Mouse (Mus musculus): ENCODE measurements around the gene Rnf213. TPM values are rescaled to one million over a fixed set of nuclear protein-coding genes. Genes with fewer than 3 reads are reported as not detected.
"Not testable (repeated sequence)": the region's sequence is repeated elsewhere in the genome, so short reads cannot be mapped to it uniquely, and the experiment has no call there.

Gene Rnf213
- polyA plus RNA-seq, 1 experiment: not detected

- 81% methylated on average over 4 of the region's 4 CpGs for whole genome bisulfite sequencing
- Histone ChIP-seq H3K4me1 (ENCODE audit: control insufficient read depth, insufficient read depth, low read length) (0 out of 2 replicates have a peak, but pooled peaks cover 5% of the 10 kb centered on the region), H3K27ac (ENCODE audit: insufficient read depth, low read depth, low read length) (no peak overlapping the region), H3K4me3 (ENCODE audit: insufficient read depth, low read depth, low read length) (no peak overlapping the region)
- TF ChIP-seq POLR2A (IDR thresholded peaks at IDR 0.05; ENCODE audit: insufficient read depth, low read depth, low read length): no peak
- no peak for TF ChIP-seq CTCF (IDR thresholded peaks at IDR 0.05; ENCODE audit: insufficient read depth, low read depth, low read length)
These were observed 8.0 kb upstream of the Rnf213 start for GRCm38 (mm10) chr11:119384904-119385303.

DNA sequence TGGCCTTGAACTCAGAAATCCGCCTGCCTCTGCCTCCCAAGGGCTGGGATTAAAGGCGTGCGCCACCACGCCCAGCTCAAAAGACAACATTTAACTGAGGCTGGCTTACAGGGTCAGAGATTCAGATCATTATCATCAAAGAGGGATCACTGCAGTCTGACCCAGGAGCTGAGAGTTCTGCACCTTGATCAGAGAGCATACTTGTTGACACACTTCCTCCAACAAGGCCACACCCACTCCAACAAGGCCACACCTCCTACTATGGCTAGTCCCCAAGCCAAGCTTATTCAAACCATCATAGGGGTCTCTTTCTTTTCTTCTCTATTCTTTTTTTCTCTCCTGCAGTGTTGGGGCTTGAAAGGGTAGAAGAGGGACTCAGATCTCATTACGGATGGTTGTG lies 6.6 kb upstream of the Rnf213 start:
- WGBS: 93% methylated on average over 5 of the region's 5 CpGs
- no peak for TF ChIP-seq POLR2A (IDR thresholded peaks at IDR 0.05; ENCODE audit: insufficient read depth, low read depth, low read length)
- TF ChIP-seq CTCF (IDR thresholded peaks at IDR 0.05; ENCODE audit: insufficient read depth, low read depth, low read length): no peak
- H3K4me1 ChIP-seq (ENCODE audit: control insufficient read depth, insufficient read depth, low read length): peaks cover 13% of the 10 kb centered on the region
- no peak overlapping the region for H3K4me3 ChIP-seq (ENCODE audit: insufficient read depth, low read depth, low read length)
- H3K27ac ChIP-seq (ENCODE audit: insufficient read depth, low read depth, low read length): no peak overlapping the region

GRCm38 (mm10) chr11:119387273-119387672 lies 5.6 kb upstream of the Rnf213 start:
- not testable (repeated sequence) for H3K27ac ChIP-seq (ENCODE audit: insufficient read depth, low read depth, low read length); H3K4me3 ChIP-seq (ENCODE audit: insufficient read depth, low read depth, low read length)
- H3K4me1 ChIP-seq (ENCODE audit: control insufficient read depth, insufficient read depth, low read length): peaks cover 20% of the 10 kb centered on the region
- 60% methylated on average over 3 of the region's 3 CpGs for WGBS

GRCm38 (mm10) chr11:119389851-119390270 lies 3.0 kb upstream of the Rnf213 start:
- H3K27ac ChIP-seq (ENCODE audit: insufficient read depth, low read depth, low read length): peak overlapping the region; percentile 62
- WGBS: 2% methylated on average over 35 of the region's 35 CpGs
- peak overlapping the region; percentile 76 for H3K4me3 ChIP-seq (ENCODE audit: insufficient read depth, low read depth, low read length)
- peaks cover 23% of the 10 kb centered on the region for H3K4me1 ChIP-seq (ENCODE audit: control insufficient read depth, insufficient read depth, low read length)
- TF ChIP-seq POLR2A (IDR thresholded peaks at IDR 0.05; ENCODE audit: insufficient read depth, low read depth, low read length): no peak
- TF ChIP-seq CTCF (IDR thresholded peaks at IDR 0.05; ENCODE audit: insufficient read depth, low read depth, low read length): no peak

GRCm38 (mm10) chr11:119390271-119391231 lies 2.3 kb upstream of the Rnf213 start:
- peaks cover 23% of the 10 kb centered on the region for H3K4me1 ChIP-seq (ENCODE audit: control insufficient read depth, insufficient read depth, low read length)
- peak overlapping the region; percentile 62 for H3K27ac ChIP-seq (ENCODE audit: insufficient read depth, low read depth, low read length)
- WGBS: 4% methylated on average over 53 of the region's 53 CpGs
- TF ChIP-seq POLR2A (IDR thresholded peaks at IDR 0.05; ENCODE audit: insufficient read depth, low read depth, low read length): no peak
- TF ChIP-seq CTCF (IDR thresholded peaks at IDR 0.05; ENCODE audit: insufficient read depth, low read depth, low read length): no peak
- peak overlapping the region; percentile 76 for H3K4me3 ChIP-seq (ENCODE audit: insufficient read depth, low read depth, low read length)

- TF ChIP-seq POLR2A (IDR thresholded peaks at IDR 0.05; ENCODE audit: insufficient read depth, low read depth, low read length): no peak
- TF ChIP-seq CTCF (IDR thresholded peaks at IDR 0.05; ENCODE audit: insufficient read depth, low read depth, low read length): no peak
- Histone ChIP-seq H3K4me1 (ENCODE audit: control insufficient read depth, insufficient read depth, low read length) (peaks cover 23% of the 10 kb centered on the region), H3K4me3 (ENCODE audit: insufficient read depth, low read depth, low read length) (no peak overlapping the region), H3K27ac (ENCODE audit: insufficient read depth, low read depth, low read length) (no peak overlapping the region)
- WGBS: 72% methylated on average over 7 of the region's 7 CpGs
These were observed 1.4 kb upstream of the Rnf213 start for GRCm38 (mm10) chr11:119391386-119392000.

DNA sequence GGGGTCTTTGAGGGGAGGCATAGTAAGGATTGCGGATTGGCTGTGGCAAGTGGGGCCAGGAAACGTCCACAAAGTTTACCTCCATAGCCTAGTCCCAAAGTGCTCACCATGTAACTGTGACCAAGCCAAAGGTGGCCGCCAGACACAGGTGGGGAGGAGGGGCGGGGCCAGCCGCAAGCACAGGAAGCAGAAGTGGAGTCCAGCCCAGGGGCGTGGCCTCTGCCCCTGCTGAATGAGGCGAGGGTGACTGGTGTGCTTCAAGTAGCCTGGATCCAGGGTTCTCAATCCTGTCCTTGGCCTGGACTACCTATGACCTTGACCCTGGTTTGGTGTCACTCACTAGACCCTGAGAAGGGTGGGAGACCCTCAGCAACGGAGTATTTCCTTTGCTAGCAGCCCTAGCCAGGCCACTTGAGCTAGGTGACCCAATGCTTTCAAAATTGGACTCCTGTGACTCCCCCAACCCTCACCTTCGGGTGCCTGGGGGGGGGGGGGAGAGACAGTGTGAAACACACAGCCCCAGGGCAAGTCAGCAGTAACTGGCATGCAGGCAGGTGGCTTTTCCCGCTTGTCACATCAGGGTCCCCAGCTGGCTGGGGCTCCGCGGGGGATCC lies 792 bp upstream of the Rnf213 start:
- Histone ChIP-seq H3K4me1 (ENCODE audit: control insufficient read depth, insufficient read depth, low read length) (peaks cover 23% of the 10 kb centered on the region), H3K4me3 (ENCODE audit: insufficient read depth, low read depth, low read length) (no peak overlapping the region), H3K27ac (ENCODE audit: insufficient read depth, low read depth, low read length) (no peak overlapping the region)
- TF ChIP-seq POLR2A (IDR thresholded peaks at IDR 0.05; ENCODE audit: insufficient read depth, low read depth, low read length): no peak
- no peak for TF ChIP-seq CTCF (IDR thresholded peaks at IDR 0.05; ENCODE audit: insufficient read depth, low read depth, low read length)
- WGBS: 30% methylated on average over 12 of the region's 12 CpGs

DNA sequence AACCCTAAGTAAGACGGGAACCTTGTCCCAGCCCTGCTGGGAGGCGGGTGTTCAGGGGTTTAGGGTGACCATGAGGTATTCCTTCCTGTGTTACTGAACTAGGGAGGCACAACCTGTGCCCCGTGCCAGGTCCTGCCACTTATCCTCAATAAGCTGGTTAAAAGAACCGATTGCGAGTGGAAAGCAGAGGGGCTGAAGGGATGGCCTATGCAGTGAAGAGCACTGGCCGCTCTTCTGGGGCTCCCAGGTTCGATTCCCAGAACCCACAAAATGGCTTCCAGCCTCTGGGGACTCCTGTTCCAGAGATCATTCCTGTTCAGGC lies 544 bp downstream of the Rnf213 start:
- Histone ChIP-seq H3K4me3 (ENCODE audit: insufficient read depth, low read depth, low read length) (peak overlapping the region; percentile 47), H3K4me1 (ENCODE audit: control insufficient read depth, insufficient read depth, low read length) (peaks cover 23% of the 10 kb centered on the region), H3K27ac (ENCODE audit: insufficient read depth, low read depth, low read length) (no peak overlapping the region)
- TF ChIP-seq POLR2A (IDR thresholded peaks at IDR 0.05; ENCODE audit: insufficient read depth, low read depth, low read length) (no peak), CTCF (IDR thresholded peaks at IDR 0.05; ENCODE audit: insufficient read depth, low read depth, low read length) (no peak)
- 29% methylated on average over 7 of the region's 7 CpGs for WGBS

DNA sequence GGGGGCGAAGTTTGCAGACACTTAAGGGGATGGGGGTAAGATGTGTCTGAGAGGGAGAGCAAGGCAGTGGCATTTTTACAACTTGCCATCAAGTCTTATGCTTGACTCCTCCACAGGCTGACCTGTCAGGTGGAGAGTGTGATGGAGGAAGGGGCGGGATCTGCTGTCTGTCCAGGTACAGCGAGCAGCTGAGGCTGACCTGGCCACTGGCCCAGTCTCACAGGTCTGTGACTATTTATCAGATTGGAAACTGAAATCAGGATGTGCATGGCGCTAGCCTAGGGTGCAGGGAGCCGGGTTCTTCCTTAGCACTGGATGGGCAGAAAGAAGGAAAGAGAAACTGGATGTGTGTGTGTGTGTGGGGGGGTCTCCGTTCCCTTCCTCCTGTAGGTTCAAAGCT lies 1.3 kb downstream of the Rnf213 start:
- no peak overlapping the region for H3K27ac ChIP-seq (ENCODE audit: insufficient read depth, low read depth, low read length)
- no peak for TF ChIP-seq POLR2A (IDR thresholded peaks at IDR 0.05; ENCODE audit: insufficient read depth, low read depth, low read length)
- no peak for TF ChIP-seq CTCF (IDR thresholded peaks at IDR 0.05; ENCODE audit: insufficient read depth, low read depth, low read length)
- peaks cover 23% of the 10 kb centered on the region for H3K4me1 ChIP-seq (ENCODE audit: control insufficient read depth, insufficient read depth, low read length)
- 81% methylated on average over 6 of the region's 6 CpGs for WGBS
- no peak overlapping the region for H3K4me3 ChIP-seq (ENCODE audit: insufficient read depth, low read depth, low read length)
